Mouse (Mus musculus): ENCODE measurements at regions not wholly inside any gene's neighbourhood (a gene's known extent, or its start where the extent isn't known, plus 50 kb on each side); places are given as distances from the start of the nearest gene placed in this dataset.

- Histone ChIP-seq H3K9me3 (peaks cover 2% of the 10 kb centered on the region; the same call in 1 of the 2 replicates), H3K36me3 (no peaks in the 10 kb centered on the region), H3K4me1 (peaks cover 32% of the 10 kb centered on the region), H3K27ac (peak overlapping the region; percentile 26; the same call in 1 of the 2 replicates), H3K9ac (no peak overlapping the region), H3K27me3 (no peaks in the 10 kb centered on the region), H3K4me2 (replicated peaks) (no peak overlapping the region), H3K4me3 (no peak overlapping the region)
- WGBS, result 20% methylated on average over 8 of the region's 8 CpGs
- ATAC-seq (ENCODE audit: insufficient number of reproducible peaks, insufficient read depth, low FRiP score, low TSS enrichment), result no peak; the same call in 1 of the 2 replicates
These were observed 236.0 kb downstream of the 3110018I06Rik start for GRCm38 (mm10) chr12:107724467-107724866.

- no peak overlapping the region for H3K4me3 ChIP-seq
- H3K4me2 ChIP-seq (replicated peaks), result no peak overlapping the region
- no peak overlapping the region for H3K9ac ChIP-seq
- no peak overlapping the region for H3K27ac ChIP-seq
- H3K27me3 ChIP-seq, result no peaks in the 10 kb centered on the region
- H3K4me1 ChIP-seq, result peaks cover 13% of the 10 kb centered on the region
- H3K9me3 ChIP-seq, result peaks cover 2% of the 10 kb centered on the region; the same call in 1 of the 2 replicates
- H3K36me3 ChIP-seq, result no peaks in the 10 kb centered on the region
- ATAC-seq (ENCODE audit: insufficient number of reproducible peaks, insufficient read depth, low FRiP score, low TSS enrichment), result no peak
- WGBS, result 67% methylated on average over 6 of the region's 6 CpGs
These were observed 240.4 kb downstream of the 3110018I06Rik start for GRCm38 (mm10) chr12:107728865-107729264.

GRCm38 (mm10) chr12:107729301-107729700, 240.9 kb downstream of the 3110018I06Rik start:
- no peaks in the 10 kb centered on the region for H3K36me3 ChIP-seq
- no peak for ATAC-seq (ENCODE audit: insufficient number of reproducible peaks, insufficient read depth, low FRiP score, low TSS enrichment)
- H3K9me3 ChIP-seq, result peaks cover 2% of the 10 kb centered on the region; the same call in 1 of the 2 replicates
- H3K4me3 ChIP-seq, result no peak overlapping the region
- H3K27ac ChIP-seq, result no peak overlapping the region
- no peak overlapping the region for H3K4me2 ChIP-seq (replicated peaks)
- WGBS, result 71% methylated on average over 11 of the region's 11 CpGs
- no peaks in the 10 kb centered on the region for H3K27me3 ChIP-seq
- peaks cover 10% of the 10 kb centered on the region for H3K4me1 ChIP-seq
- H3K9ac ChIP-seq, result no peak overlapping the region

GRCm38 (mm10) chr12:107730940-107731339, 242.5 kb downstream of the 3110018I06Rik start:
- no peaks in the 10 kb centered on the region for H3K36me3 ChIP-seq
- no peaks in the 10 kb centered on the region for H3K27me3 ChIP-seq
- no peak for ATAC-seq (ENCODE audit: insufficient number of reproducible peaks, insufficient read depth, low FRiP score, low TSS enrichment)
- H3K4me3 ChIP-seq, result no peak overlapping the region
- peaks cover 2% of the 10 kb centered on the region; the same call in 1 of the 2 replicates for H3K9me3 ChIP-seq
- H3K4me2 ChIP-seq (replicated peaks), result no peak overlapping the region
- H3K27ac ChIP-seq, result no peak overlapping the region
- WGBS, result 71% methylated on average over 4 of the region's 4 CpGs
- H3K4me1 ChIP-seq, result 0 out of 2 replicates have a peak, but pooled peaks cover 6% of the 10 kb centered on the region
- H3K9ac ChIP-seq, result no peak overlapping the region

GRCm38 (mm10) chr12:107734536-107734935, 246.1 kb downstream of the 3110018I06Rik start:
- Histone ChIP-seq H3K36me3 (no peaks in the 10 kb centered on the region), H3K9me3 (no peaks in the 10 kb centered on the region), H3K4me3 (no peak overlapping the region), H3K4me2 (replicated peaks) (no peak overlapping the region), H3K27ac (no peak overlapping the region), H3K4me1 (no peaks in the 10 kb centered on the region), H3K9ac (no peak overlapping the region), H3K27me3 (no peaks in the 10 kb centered on the region)
- 93% methylated on average over 6 of the region's 6 CpGs for WGBS
- no peak for ATAC-seq (ENCODE audit: insufficient number of reproducible peaks, insufficient read depth, low FRiP score, low TSS enrichment)

GRCm38 (mm10) chr12:107742641-107743040, 254.2 kb downstream of the 3110018I06Rik start:
- Histone ChIP-seq H3K4me1 (0 out of 2 replicates have a peak, but pooled peaks cover 6% of the 10 kb centered on the region), H3K9ac (no peak overlapping the region), H3K4me2 (replicated peaks) (peak overlapping the region; percentile 12; the same call in 1 of the 2 replicates), H3K4me3 (no peak overlapping the region), H3K9me3 (no peaks in the 10 kb centered on the region), H3K27me3 (no peaks in the 10 kb centered on the region), H3K27ac (no peak overlapping the region), H3K36me3 (no peaks in the 10 kb centered on the region)
- ATAC-seq (ENCODE audit: insufficient number of reproducible peaks, insufficient read depth, low FRiP score, low TSS enrichment), result no peak
- WGBS, result 58% methylated on average over 13 of the region's 13 CpGs

GRCm38 (mm10) chr12:107744822-107745221, 256.4 kb downstream of the 3110018I06Rik start:
- H3K4me1 ChIP-seq, result peaks cover 24% of the 10 kb centered on the region
- H3K4me3 ChIP-seq, result no peak overlapping the region
- H3K27me3 ChIP-seq, result no peaks in the 10 kb centered on the region
- WGBS, result 93% methylated on average over 8 of the region's 8 CpGs
- H3K36me3 ChIP-seq, result no peaks in the 10 kb centered on the region
- no peak overlapping the region for H3K27ac ChIP-seq
- H3K9me3 ChIP-seq, result no peaks in the 10 kb centered on the region
- no peak for ATAC-seq (ENCODE audit: insufficient number of reproducible peaks, insufficient read depth, low FRiP score, low TSS enrichment)
- no peak overlapping the region for H3K9ac ChIP-seq
- no peak overlapping the region for H3K4me2 ChIP-seq (replicated peaks)

GRCm38 (mm10) chr12:107748481-107749380, 254.7 kb downstream of the Bcl11b start:
- Histone ChIP-seq H3K27me3 (no peaks in the 10 kb centered on the region), H3K4me3 (no peak overlapping the region), H3K4me2 (replicated peaks) (0 out of 2 replicates have a peak overlapping the region, but pooled peaks have one; percentile 12), H3K4me1 (peaks cover 38% of the 10 kb centered on the region), H3K27ac (peak overlapping the region; percentile 83), H3K36me3 (no peaks in the 10 kb centered on the region), H3K9me3 (no peaks in the 10 kb centered on the region), H3K9ac (no peak overlapping the region)
- no peak for ATAC-seq (ENCODE audit: insufficient number of reproducible peaks, insufficient read depth, low FRiP score, low TSS enrichment)
- 35% methylated on average over 18 of the region's 18 CpGs for WGBS

- Histone ChIP-seq H3K36me3 (no peaks in the 10 kb centered on the region), H3K4me1 (peaks cover 38% of the 10 kb centered on the region), H3K9ac (no peak overlapping the region), H3K9me3 (no peaks in the 10 kb centered on the region), H3K27me3 (no peaks in the 10 kb centered on the region), H3K4me2 (replicated peaks) (no peak overlapping the region), H3K27ac (peak overlapping the region; percentile 83), H3K4me3 (no peak overlapping the region)
- 66% methylated on average over 11 of the region's 11 CpGs for WGBS
- ATAC-seq (ENCODE audit: insufficient number of reproducible peaks, insufficient read depth, low FRiP score, low TSS enrichment), result no peak
These were observed 253.9 kb downstream of the Bcl11b start for GRCm38 (mm10) chr12:107749381-107750085.

- 91% methylated on average over 8 of the region's 8 CpGs for WGBS
- no peak overlapping the region for H3K9ac ChIP-seq
- no peak for ATAC-seq (ENCODE audit: insufficient number of reproducible peaks, insufficient read depth, low FRiP score, low TSS enrichment)
- H3K4me1 ChIP-seq, result peaks cover 38% of the 10 kb centered on the region
- no peaks in the 10 kb centered on the region for H3K9me3 ChIP-seq
- H3K4me2 ChIP-seq (replicated peaks), result no peak overlapping the region
- no peaks in the 10 kb centered on the region for H3K27me3 ChIP-seq
- H3K27ac ChIP-seq, result no peak overlapping the region
- H3K36me3 ChIP-seq, result no peaks in the 10 kb centered on the region
- no peak overlapping the region for H3K4me3 ChIP-seq
These were observed 253.0 kb downstream of the Bcl11b start for GRCm38 (mm10) chr12:107750285-107750927.

GRCm38 (mm10) chr12:107752126-107752525, 251.3 kb downstream of the Bcl11b start:
- no peak for ATAC-seq (ENCODE audit: insufficient number of reproducible peaks, insufficient read depth, low FRiP score, low TSS enrichment)
- H3K9me3 ChIP-seq, result no peaks in the 10 kb centered on the region
- peaks cover 49% of the 10 kb centered on the region for H3K4me1 ChIP-seq
- H3K4me3 ChIP-seq, result no peak overlapping the region
- H3K4me2 ChIP-seq (replicated peaks), result no peak overlapping the region
- 56% methylated on average over 7 of the region's 7 CpGs for WGBS
- no peak overlapping the region; the same call in 1 of the 2 replicates for H3K27ac ChIP-seq
- H3K27me3 ChIP-seq, result no peaks in the 10 kb centered on the region
- H3K9ac ChIP-seq, result no peak overlapping the region
- no peaks in the 10 kb centered on the region for H3K36me3 ChIP-seq

All from embryonic facial prominence, embryonic 12.5 days (tissue).